8 mouse cellular contexts compared by ENCODE assay signal in the genomic region with DNA sequence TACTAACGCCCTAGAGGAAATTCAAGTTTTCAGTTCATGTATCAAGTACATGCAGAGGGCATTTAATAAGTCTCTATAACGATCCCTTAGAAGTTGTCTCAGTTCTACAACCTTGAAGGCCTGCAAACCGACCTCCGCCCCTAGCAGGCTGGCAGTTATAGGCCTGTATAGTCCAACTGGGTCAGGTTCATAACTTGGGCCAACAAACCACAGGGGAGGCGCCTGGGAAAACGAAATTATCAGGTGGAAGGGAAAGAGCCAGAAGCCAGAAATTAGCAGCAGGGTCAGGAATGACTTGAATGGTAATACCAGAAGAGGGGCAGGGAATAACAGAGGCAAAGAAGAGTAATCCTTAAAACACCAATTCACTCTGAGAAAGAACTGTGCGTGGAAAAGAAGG. TPM values are rescaled to one million over a fixed set of nuclear protein-coding genes. Genes with fewer than 3 reads are reported as not detected.
DNase-seq lines count a peak whose midpoint lies in the region; ATAC-seq and TF ChIP-seq lines count a peak whose summit lies in the region.

No protein-coding gene starts in this region.

- H3K36me3 ChIP-seq in forebrain, embryonic 16.5 days (ENCODE audit: control insufficient read depth, insufficient read depth), result peaks cover 3% of the 10 kb centered on the region; the same call in 1 of the 2 replicates
- peaks cover 10% of the 10 kb centered on the region for H3K36me3 ChIP-seq in intestine, embryonic 14.5 days (ENCODE audit: control insufficient read depth, insufficient read depth, low read length)
- peaks cover 9% of the 10 kb centered on the region for H3K36me3 ChIP-seq in liver, embryonic 14.5 days (replicated peaks; ENCODE audit: control insufficient read depth, insufficient read depth, low read depth)

- TF ChIP-seq CTCF in layer of hippocampus, adult 2 months (conservative IDR thresholded peaks at IDR 0.05), result no peak
- no peak for TF ChIP-seq CTCF in liver, embryonic 14.5 days (IDR thresholded peaks at IDR 0.05; ENCODE audit: low read depth)

- no peak for DNase-seq in layer of hippocampus, adult 2 months (ENCODE audit: low spot score in 2 of 2)
- DNase-seq in layer of hippocampus, adult 9-10 months (ENCODE audit: low spot score), result no peak
- DNase-seq in adrenal gland, postnatal 25 days, result peak; percentile 7
- DNase-seq in intestine, embryonic 14.5 days (ENCODE audit: low spot score), result peak; percentile 53
- DNase-seq in liver, embryonic 14.5 days (ENCODE audit: low read depth in 3 of 3, low spot score in 3 of 3), result peak in 1 of 3 experiments; percentile 19
- no peak for DNase-seq in left cerebral cortex, postnatal 10 days (ENCODE audit: extremely low spot score in 1 of 2, low spot score in 2 of 2)
- DNase-seq in layer of hippocampus, postnatal 25 days (ENCODE audit: extremely low spot score in 1 of 2, low spot score in 1 of 2), result no peak

- 30% methylated on average over 7 of the region's 7 CpGs for WGBS in forebrain, embryonic 16.5 days
- WGBS in intestine, embryonic 14.5 days, result 36% methylated on average over 7 of the region's 7 CpGs
- 13% methylated on average over 7 of the region's 7 CpGs for WGBS in liver, embryonic 14.5 days (ENCODE audit: insufficient replicate concordance)

- peaks cover 4% of the 10 kb centered on the region for H3K4me1 ChIP-seq in forebrain, embryonic 16.5 days (replicated peaks; ENCODE audit: control insufficient read depth, insufficient read depth, low read length)
- peaks cover 4% of the 10 kb centered on the region; the same call in 1 of the 2 replicates for H3K4me1 ChIP-seq in intestine, embryonic 14.5 days (replicated peaks; ENCODE audit: control insufficient read depth, insufficient read depth, low read length)
- peaks cover 26 to 32% of the 10 kb centered on the region in 2 experiments for H3K4me1 ChIP-seq in liver, embryonic 14.5 days (replicated peaks; ENCODE audit: control insufficient read depth in 2 of 2, insufficient read depth in 2 of 2, low read length in 1 of 2)

- ATAC-seq in forebrain, embryonic 16.5 days, result no peak
- ATAC-seq in intestine, embryonic 14.5 days (replicated peaks; ENCODE audit: low FRiP score, low TSS enrichment, low read depth), result no peak
- ATAC-seq in liver, embryonic 14.5 days (ENCODE audit: insufficient read depth), result no peak

- no peak for TF ChIP-seq EP300 in liver, embryonic 14.5 days (IDR thresholded peaks at IDR 0.05; ENCODE audit: low read depth)

- peak overlapping the region; percentile 79 for H3K4me3 ChIP-seq in layer of hippocampus, adult 2 months
- peak overlapping the region; percentile 84 for H3K4me3 ChIP-seq in forebrain, embryonic 16.5 days (replicated peaks; ENCODE audit: low read length)
- H3K4me3 ChIP-seq in intestine, embryonic 14.5 days (ENCODE audit: low read depth, low read length), result peak overlapping the region; percentile 95
- H3K4me3 ChIP-seq in liver, embryonic 14.5 days (ENCODE audit: insufficient read depth in 1 of 2, low read depth in 2 of 2, low read length in 2 of 2), result peak overlapping the region; percentile 81 to 88

- H3K27ac ChIP-seq in layer of hippocampus, adult 2 months, result peak overlapping the region; percentile 94
- no peak overlapping the region for H3K27ac ChIP-seq in forebrain, embryonic 16.5 days (ENCODE audit: low read length)
- no peak overlapping the region for H3K27ac ChIP-seq in intestine, embryonic 14.5 days (ENCODE audit: low read depth)
- H3K27ac ChIP-seq in liver, embryonic 14.5 days, result peak overlapping the region; percentile 21

- H3K4me2 ChIP-seq in forebrain, embryonic 16.5 days (ENCODE audit: low read length), result peak overlapping the region; percentile 66
- peak overlapping the region; percentile 93 for H3K4me2 ChIP-seq in intestine, embryonic 14.5 days (ENCODE audit: low read length)
- H3K4me2 ChIP-seq in liver, embryonic 14.5 days (ENCODE audit: low read depth), result peak overlapping the region; percentile 88

- no peaks in the 10 kb centered on the region for H3K9me3 ChIP-seq in forebrain, embryonic 16.5 days (ENCODE audit: control insufficient read depth, low read length)
- no peaks in the 10 kb centered on the region for H3K9me3 ChIP-seq in intestine, embryonic 14.5 days (ENCODE audit: control insufficient read depth, low read length)
- no peaks in the 10 kb centered on the region for H3K9me3 ChIP-seq in liver, embryonic 14.5 days (ENCODE audit: control insufficient read depth, low read length)

- peak overlapping the region; percentile 80 for H3K9ac ChIP-seq in forebrain, embryonic 16.5 days (replicated peaks; ENCODE audit: low read depth, low read length)
- peak overlapping the region; percentile 75 for H3K9ac ChIP-seq in intestine, embryonic 14.5 days (ENCODE audit: low read length)
- peak overlapping the region; percentile 79 for H3K9ac ChIP-seq in liver, embryonic 14.5 days (replicated peaks)

- no peaks in the 10 kb centered on the region for H3K27me3 ChIP-seq in forebrain, embryonic 16.5 days (replicated peaks; ENCODE audit: control insufficient read depth, insufficient read depth, low read length)
- no peaks in the 10 kb centered on the region for H3K27me3 ChIP-seq in intestine, embryonic 14.5 days (replicated peaks; ENCODE audit: control insufficient read depth, insufficient read depth, low read length)
- no peaks in the 10 kb centered on the region for H3K27me3 ChIP-seq in liver, embryonic 14.5 days (ENCODE audit: control insufficient read depth, insufficient read depth, low read length)

- intact Hi-C loops in left cerebral cortex, postnatal 10 days (cut with DNase I), result no loop called here

RNA-seq across cellular contexts. Expression of gene Chchd3, which starts 0.8 kb away (rescaled TPM):
- total RNA-seq in layer of hippocampus, adult 2 months (2021), result 100 to 1,000 TPM in 1 of 2 experiments, 10 to 100 TPM in 1; 91.1 to 103 TPM
- total RNA-seq in adrenal gland, postnatal 25 days (2021), result 148 and 163 TPM in 2 replicates
- 121 and 126 TPM in 2 replicates for polyA plus RNA-seq in forebrain, embryonic 16.5 days (2015; fragmentation: Nextera tagmentation; extraction: Ambion mirVana)
- 120 and 125 TPM in 2 replicates for polyA plus RNA-seq in intestine, embryonic 14.5 days (2014; fragmentation: Nextera tagmentation; extraction: Ambion mirVana)
- polyA plus RNA-seq in liver, embryonic 14.5 days (2012; rRNA removed), result 27.6 and 43.9 TPM in 2 replicates
- polyA plus RNA-seq in liver, embryonic 14.5 days (2014; fragmentation: Nextera tagmentation; extraction: Ambion mirVana), result 76.5 and 82.6 TPM in 2 replicates
- total RNA-seq in left cerebral cortex, postnatal 10 days (2021), result 10 to 100 TPM; 88.4 to 89.6 TPM
- total RNA-seq in layer of hippocampus, postnatal 25 days (2021), result 100 to 1,000 TPM in 1 of 2 experiments, 10 to 100 TPM in 1; 94.9 to 103 TPM

Comparison
In these comparisons a context has a peak if more than half of its experiments do, and no peak if none do; other contexts are left out.
1. DNase-seq: peak in adrenal gland, postnatal 25 days (single experiment) and intestine, embryonic 14.5 days (single experiment); none in layer of hippocampus, adult 2 months (0 of 2), layer of hippocampus, adult 9-10 months (single experiment), left cerebral cortex, postnatal 10 days (0 of 2) and layer of hippocampus, postnatal 25 days (0 of 2).
2. H3K27ac ChIP-seq: peak in layer of hippocampus, adult 2 months (single experiment) and liver, embryonic 14.5 days (single experiment); none in forebrain, embryonic 16.5 days (single experiment) and intestine, embryonic 14.5 days (single experiment).
3. Peak in every context shown above with its lines, with median percentiles within 50 percentile points of each other: H3K4me3 ChIP-seq, H3K4me2 ChIP-seq and H3K9ac ChIP-seq.